Mouse (Mus musculus): ENCODE data around the gene Pts.

Gene Pts

GRCm38 (mm10) chr9:50530890-50531289, 2.4 kb upstream of the Pts start:
- DNase-seq = peak; percentile 62 to 63

- no peak for DNase-seq
These were observed 664 bp downstream of the Pts start for GRCm38 (mm10) chr9:50527860-50528259.

GRCm38 (mm10) chr9:50525585-50525984, 2.9 kb downstream of the Pts start:
- no peak for DNase-seq

- DNase-seq = no peak
These were observed 3.6 kb downstream of the Pts start for GRCm38 (mm10) chr9:50524936-50525335.

- DNase-seq = no peak
These were observed 6.0 kb downstream of the Pts start for GRCm38 (mm10) chr9:50522574-50522973.

- no peak for DNase-seq
These were observed 7.0 kb downstream of the Pts start for GRCm38 (mm10) chr9:50521562-50521961.

GRCm38 (mm10) chr9:50520748-50521147, 7.8 kb downstream of the Pts start:
- DNase-seq = no peak

- peak in 1 of 2 experiments; percentile 27 for DNase-seq
These were observed 9.7 kb downstream of the Pts start for GRCm38 (mm10) chr9:50518781-50519180.

GRCm38 (mm10) chr9:50515462-50515861, 13.1 kb downstream of the Pts start:
- no peak for DNase-seq

GRCm38 (mm10) chr9:50507570-50507969, 21.0 kb downstream of the Pts start:
- peak; percentile 47 to 50 for DNase-seq

- DNase-seq = no peak
These were observed 23.1 kb downstream of the Pts start for GRCm38 (mm10) chr9:50505405-50505804.

GRCm38 (mm10) chr9:50502949-50503348, 25.6 kb downstream of the Pts start:
- no peak for DNase-seq

GRCm38 (mm10) chr9:50500974-50501501, 27.5 kb downstream of the Pts start:
- peak in 1 of 2 experiments; percentile 10 for DNase-seq

- DNase-seq = no peak
These were observed 28.0 kb downstream of the Pts start for GRCm38 (mm10) chr9:50500467-50500973.

- no peak for DNase-seq
These were observed 28.7 kb downstream of the Pts start for GRCm38 (mm10) chr9:50499781-50500180.

- DNase-seq = no peak
These were observed 29.7 kb downstream of the Pts start for GRCm38 (mm10) chr9:50498815-50499214.

- no peak for DNase-seq
These were observed 31.0 kb downstream of the Pts start for GRCm38 (mm10) chr9:50497536-50497935.

GRCm38 (mm10) chr9:50497076-50497475, 31.4 kb downstream of the Pts start:
- DNase-seq = no peak

- no peak for DNase-seq
These were observed 32.0 kb downstream of the Pts start for GRCm38 (mm10) chr9:50496546-50496945.

- DNase-seq = no peak
These were observed 32.4 kb downstream of the Pts start for GRCm38 (mm10) chr9:50496151-50496505.

- no peak for DNase-seq
These were observed 32.9 kb downstream of the Pts start for GRCm38 (mm10) chr9:50495405-50496150.

GRCm38 (mm10) chr9:50494311-50494710, 34.2 kb downstream of the Pts start, which contains the start of gene Plet1:
Gene Plet1, plus strand, starts transcription at chr9:50494525.
- DNase-seq = no peak

- DNase-seq = no peak
These were observed 34.7 kb downstream of the Pts start for GRCm38 (mm10) chr9:50493777-50494176.

GRCm38 (mm10) chr9:50491531-50492045, 36.9 kb downstream of the Pts start:
- no peak for DNase-seq
